Mouse (Mus musculus) adrenal gland, postnatal 25 days (tissue): ENCODE results near the gene Selenok. TPM values are rescaled to one million over a fixed set of nuclear protein-coding genes. Genes with fewer than 3 reads are reported as not detected.

Experiments
- DNase-seq: peaks from one replicate; pipeline ENCODE4 v3.0.0; 2021; ENCODE audit warnings: mixed read lengths
- long read RNA-seq: library from polyadenylated mRNA; stranded (forward); transcript quantifications from one replicate; pipeline ENCODE4 v2.0.0, GENCODE M21; 2021
- total RNA-seq: library from RNA; stranded (reverse); gene quantifications from 2 replicates; pipeline ENCODE4 v1.2.3, GENCODE M21; 2021

The Selenok gene
- 101 and 108 TPM in 2 replicates for total RNA-seq
- long read RNA-seq, transcript Selenok-201 (5 exons, 1,678 nt), result major isoform, 175 of 180 reads
- long read RNA-seq, partial matches to known transcripts, result 3 of 180 reads
- long read RNA-seq, other reads (novel, unspliced or antisense), result 2 of 180 reads

- DNase-seq, result peak; percentile 90
Measured at GRCm38 (mm10) chr14:29968075-29968821, at the start of gene Selenok. TSS of gene Selenok (plus strand) at chr14:29968308.

GRCm38 (mm10) chr14:29928966-29929365, 39.1 kb upstream of the Selenok start:
- DNase-seq, result peak; percentile 69

- no peak for DNase-seq
Measured at GRCm38 (mm10) chr14:29935516-29935915, 32.6 kb upstream of the Selenok start.

- no peak for DNase-seq
Measured at GRCm38 (mm10) chr14:29937466-29937865, 30.6 kb upstream of the Selenok start.

- no peak for DNase-seq
Measured at GRCm38 (mm10) chr14:29939600-29940312, 28.4 kb upstream of the Selenok start.

- DNase-seq, result no peak
Measured at GRCm38 (mm10) chr14:29940313-29940812, 27.7 kb upstream of the Selenok start.

- peak; percentile 18 for DNase-seq
Measured at GRCm38 (mm10) chr14:29940877-29941276, 27.2 kb upstream of the Selenok start.

- no peak for DNase-seq
Measured at GRCm38 (mm10) chr14:29946761-29947309, 21.3 kb upstream of the Selenok start.

- DNase-seq, result no peak
Measured at GRCm38 (mm10) chr14:29950805-29951204, 17.3 kb upstream of the Selenok start.

- no peak for DNase-seq
Measured at GRCm38 (mm10) chr14:29957393-29957792, 10.7 kb upstream of the Selenok start.

- no peak for DNase-seq
Measured at GRCm38 (mm10) chr14:29967611-29968010, 497 bp upstream of the Selenok start.

GRCm38 (mm10) chr14:29971446-29971845, 3.3 kb downstream of the Selenok start:
- no peak for DNase-seq

- DNase-seq, result no peak
Measured at GRCm38 (mm10) chr14:29971993-29972392, 3.9 kb downstream of the Selenok start.

GRCm38 (mm10) chr14:29976927-29977326, 8.8 kb downstream of the Selenok start:
- no peak for DNase-seq

- peak; percentile 97 for DNase-seq
Measured at GRCm38 (mm10) chr14:29978254-29979204, 10.4 kb downstream of the Selenok start, which contains the start of gene Actr8. TSS of gene Actr8 (plus strand) at chr14:29978337.

- DNase-seq, result no peak
Measured at GRCm38 (mm10) chr14:29980447-29981205, 12.5 kb downstream of the Selenok start.

- no peak for DNase-seq
Measured at GRCm38 (mm10) chr14:29986096-29986495, 18.0 kb downstream of the Selenok start.

- DNase-seq, result no peak
Measured at GRCm38 (mm10) chr14:29987276-29987675, 19.2 kb downstream of the Selenok start.

GRCm38 (mm10) chr14:29987739-29988138, 19.6 kb downstream of the Selenok start:
- DNase-seq, result no peak

- DNase-seq, result no peak
Measured at GRCm38 (mm10) chr14:29988337-29988736, 20.2 kb downstream of the Selenok start.

- no peak for DNase-seq
Measured at GRCm38 (mm10) chr14:29994976-29995375, 26.9 kb downstream of the Selenok start.
